ENCODE assay signal across 17 mouse cellular contexts in the genomic region with DNA sequence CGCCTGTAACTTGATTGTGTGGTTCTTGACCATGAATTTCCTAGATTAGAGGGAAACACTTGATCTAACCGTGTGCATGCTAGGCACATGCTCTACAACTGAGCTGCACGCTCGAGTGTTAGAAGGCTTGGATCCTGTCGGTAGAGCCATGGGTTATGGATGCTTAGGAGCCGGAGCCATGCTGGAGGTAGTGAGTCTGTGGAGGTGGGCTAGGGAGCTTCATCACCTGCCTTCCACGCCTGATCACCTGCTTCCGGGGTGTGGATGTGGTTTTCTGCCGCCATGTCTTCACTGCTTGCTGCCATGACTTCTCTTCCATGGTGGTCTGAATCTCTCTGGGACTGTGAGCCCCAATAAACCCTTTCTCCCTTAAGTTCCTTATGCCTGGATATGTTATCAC. TPM values are rescaled to one million over a fixed set of nuclear protein-coding genes. Genes with fewer than 3 reads are reported as not detected.
DNase-seq lines count a peak whose midpoint lies in the region; ATAC-seq and TF ChIP-seq lines count a peak whose summit lies in the region.
"Had no signal": no experiment of that assay in that cellular context is flagged by ENCODE, and none has a peak within 500 bp of the region (broad histone marks: within the 10 kb centered on the region; RNA-seq: fewer than 3 reads in every experiment).

No protein-coding gene starts in this region.

- no peak for TF ChIP-seq POLR2A in myocyte (IDR thresholded peaks at IDR 0.05; ENCODE audit: insufficient read length, low read depth)

- H3K9ac ChIP-seq in forebrain, embryonic 14.5 days (ENCODE audit: low read length) = 0 out of 2 replicates have a peak overlapping the region, but pooled peaks have one; percentile 17
- no peak overlapping the region for H3K9ac ChIP-seq in forebrain, embryonic 16.5 days (replicated peaks; ENCODE audit: low read depth, low read length)
- peak overlapping the region; percentile 40; the same call in 1 of the 2 replicates for H3K9ac ChIP-seq in ES-E14 (ENCODE audit: insufficient read depth, low read depth, low read length, poor library complexity, severe bottlenecking)

- no peak overlapping the region for H3K4me2 ChIP-seq in forebrain, embryonic 14.5 days (ENCODE audit: low read length)
- H3K4me2 ChIP-seq in forebrain, embryonic 16.5 days (ENCODE audit: low read length) = no peak overlapping the region
- no peak overlapping the region for H3K4me2 ChIP-seq in myocyte (ENCODE audit: low read depth)

- no peaks in the 10 kb centered on the region for H3K9me3 ChIP-seq in forebrain, embryonic 14.5 days (replicated peaks; ENCODE audit: control insufficient read depth, low read length)
- H3K9me3 ChIP-seq in forebrain, embryonic 16.5 days (ENCODE audit: control insufficient read depth, low read length) = no peaks in the 10 kb centered on the region
- no peaks in the 10 kb centered on the region for H3K9me3 ChIP-seq in megakaryocyte, embryonic 14.5 days
- no peaks in the 10 kb centered on the region for H3K9me3 ChIP-seq in ES-E14 (ENCODE audit: control insufficient read depth, insufficient read depth, low read depth, low read length)

- H3K79me2 ChIP-seq in myocyte (ENCODE audit: control insufficient read depth, insufficient read depth) = peaks cover 17% of the 10 kb centered on the region

- no peaks in the 10 kb centered on the region for H3K27me3 ChIP-seq in forebrain, embryonic 14.5 days (replicated peaks; ENCODE audit: control insufficient read depth, insufficient read depth, low read length)
- H3K27me3 ChIP-seq in forebrain, embryonic 16.5 days (replicated peaks; ENCODE audit: control insufficient read depth, insufficient read depth, low read length) = no peaks in the 10 kb centered on the region
- H3K27me3 ChIP-seq in megakaryocyte, embryonic 14.5 days (replicated peaks) = no peaks in the 10 kb centered on the region
- no peaks in the 10 kb centered on the region for H3K27me3 ChIP-seq in myocyte (ENCODE audit: control insufficient read depth, insufficient read depth, insufficient read length)

- no peak overlapping the region for H3ac ChIP-seq in myocyte (ENCODE audit: control insufficient read depth, insufficient read length)

- in situ Hi-C loops in ES-E14 (cut with MboI; ENCODE audit: low sequenced_read_pairs in 2 of 2, unreplicated experiment in 2 of 2) = no loop called here

- peaks cover 16% of the 10 kb centered on the region for H3K4me1 ChIP-seq in forebrain, embryonic 14.5 days (ENCODE audit: control insufficient read depth, insufficient read depth, low read length)
- peaks cover 22% of the 10 kb centered on the region for H3K4me1 ChIP-seq in forebrain, embryonic 16.5 days (replicated peaks; ENCODE audit: control insufficient read depth, insufficient read depth, low read length)
- peaks cover 57% of the 10 kb centered on the region for H3K4me1 ChIP-seq in megakaryocyte, embryonic 14.5 days
- H3K4me1 ChIP-seq in ES-E14 (ENCODE audit: control insufficient read depth in 2 of 2, insufficient read depth in 2 of 2, low read length in 2 of 2, poor library complexity in 1 of 2) = peaks cover 3 to 7% of the 10 kb centered on the region in 2 experiments; a peak in 3 of 4 replicates

- WGBS in forebrain, embryonic 14.5 days = 92% methylated on average over 9 of the region's 9 CpGs
- WGBS in forebrain, embryonic 16.5 days = 86% methylated on average over 9 of the region's 9 CpGs

- no peak for ATAC-seq in forebrain, embryonic 14.5 days
- no peak for ATAC-seq in forebrain, embryonic 16.5 days
- ATAC-seq in megakaryocyte, adult 5-6 weeks (ENCODE audit: poor library complexity, severe bottlenecking) = no peak
- ATAC-seq: hindbrain, postnatal 0 days had no signal

- no peak for DNase-seq in forebrain, embryonic 14.5 days (ENCODE audit: low spot score)
- DNase-seq in ES-E14 (ENCODE audit: low read depth, low spot score) = no peak
- DNase-seq in thymus, postnatal 25 days = no peak
- DNase-seq: B cell, adult 2 months; cerebellum, postnatal 14 days; gastrocnemius, postnatal 14 days; heart, postnatal 36 days; kidney, adult 8-10 months; kidney, postnatal 4 days had no signal

- H3K36me3 ChIP-seq in forebrain, embryonic 14.5 days (ENCODE audit: control insufficient read depth, insufficient read depth, low read length) = peaks cover 25% of the 10 kb centered on the region
- peaks cover 8% of the 10 kb centered on the region for H3K36me3 ChIP-seq in forebrain, embryonic 16.5 days (ENCODE audit: control insufficient read depth, insufficient read depth)
- H3K36me3 ChIP-seq in megakaryocyte, embryonic 14.5 days (replicated peaks; ENCODE audit: low read length) = peaks cover 35% of the 10 kb centered on the region
- peaks cover 7% of the 10 kb centered on the region; the same call in 1 of the 2 replicates for H3K36me3 ChIP-seq in ES-E14 (ENCODE audit: control insufficient read depth, insufficient read depth, low read length, poor library complexity, severe bottlenecking)
- no peaks in the 10 kb centered on the region for H3K36me3 ChIP-seq in myocyte (ENCODE audit: control insufficient read depth, insufficient read depth)

- H3K4me3 ChIP-seq in forebrain, embryonic 14.5 days (ENCODE audit: low read depth, low read length) = no peak overlapping the region
- no peak overlapping the region for H3K4me3 ChIP-seq in forebrain, embryonic 16.5 days (replicated peaks; ENCODE audit: low read length)
- peak overlapping the region; percentile 34 for H3K4me3 ChIP-seq in megakaryocyte, embryonic 14.5 days (replicated peaks)
- H3K4me3 ChIP-seq in ES-E14 (ENCODE audit: insufficient read depth in 1 of 2, low read depth in 1 of 2, low read length in 2 of 2, poor library complexity in 1 of 2, severe bottlenecking in 1 of 2) (peak overlapping the region; percentile 84 to 91; a peak in 2 of 4 replicates), myocyte (peak overlapping the region; percentile 98)

- no peak overlapping the region for H3K27ac ChIP-seq in forebrain, embryonic 14.5 days (ENCODE audit: low read depth, low read length)
- H3K27ac ChIP-seq in forebrain, embryonic 16.5 days (ENCODE audit: low read length) = no peak overlapping the region
- no peak overlapping the region for H3K27ac ChIP-seq in ES-E14 (ENCODE audit: insufficient read depth, low read depth, low read length, poor library complexity, severe bottlenecking)
- H3K27ac ChIP-seq: hindbrain, postnatal 0 days had no signal

TF ChIP-seq in ES-E14, 5 proteins besides CTCF, POLR2A, EP300 and RAD21:
- TF ChIP-seq CHD2 (IDR thresholded peaks at IDR 0.05; ENCODE audit: low read depth, low read length) (no peak), HCFC1 (IDR thresholded peaks at IDR 0.05; ENCODE audit: borderline replicate concordance, insufficient read depth, low read length) (no peak), ZC3H11A (IDR thresholded peaks at IDR 0.05; ENCODE audit: borderline replicate concordance, low read depth, low read length) (no peak), ZNF384 (IDR thresholded peaks at IDR 0.05; ENCODE audit: low read depth, low read length) (no peak), MAFK (IDR thresholded peaks at IDR 0.05; ENCODE audit: insufficient read depth, low read depth, low read length) (no peak)
TF ChIP-seq in ES-E14: peak in this region for 0.

TF ChIP-seq in myocyte, 11 proteins besides CTCF, POLR2A, EP300 and RAD21:
- no peak for TF ChIP-seq SRF (IDR thresholded peaks at IDR 0.05; ENCODE audit: control insufficient read depth, insufficient read length, low read depth)
- no peak for TF ChIP-seq TCF12 (IDR thresholded peaks at IDR 0.05; ENCODE audit: insufficient read depth, poor library complexity, severe bottlenecking)
- no peak for TF ChIP-seq CEBPB (IDR thresholded peaks at IDR 0.05; ENCODE audit: insufficient read depth, poor library complexity, severe bottlenecking)
- no peak for TF ChIP-seq E2F4 (IDR thresholded peaks at IDR 0.05; ENCODE audit: insufficient read depth)
- TF ChIP-seq MAX (IDR thresholded peaks at IDR 0.05; ENCODE audit: low read depth) = no peak
- TF ChIP-seq MYOD1 (IDR thresholded peaks at IDR 0.05; ENCODE audit: control insufficient read depth in 1 of 3, insufficient read length in 2 of 3, low read depth in 2 of 3) = no peak
- TF ChIP-seq USF1 (IDR thresholded peaks at IDR 0.05; ENCODE audit: low read depth) = no peak
- TF ChIP-seq REST (IDR thresholded peaks at IDR 0.05; ENCODE audit: insufficient read depth, insufficient read length) = no peak
- no peak for TF ChIP-seq TCF3 (IDR thresholded peaks at IDR 0.05; ENCODE audit: insufficient read length, low read depth)
- TF ChIP-seq MYOG (IDR thresholded peaks at IDR 0.05; ENCODE audit: control insufficient read depth in 1 of 3, insufficient read depth in 1 of 3, insufficient read length in 2 of 3, low read depth in 2 of 3) = no peak
- TF ChIP-seq POLR2AphosphoS2 (IDR thresholded peaks at IDR 0.05; ENCODE audit: insufficient read length, low read depth) = no peak
TF ChIP-seq in myocyte: peak in this region for 0.

RNA-seq across cellular contexts. Expression of gene Mrps5, which starts 1.9 kb away (rescaled TPM):
- polyA plus RNA-seq in forebrain, embryonic 14.5 days (2014; fragmentation: Nextera tagmentation; extraction: Ambion mirVana) = 156 and 172 TPM in 2 replicates
- 173 and 184 TPM in 2 replicates for polyA plus RNA-seq in forebrain, embryonic 16.5 days (2015; fragmentation: Nextera tagmentation; extraction: Ambion mirVana)
- polyA plus RNA-seq in megakaryocyte, embryonic 14.5 days (2012; ENCODE audit: insufficient read depth, low replicate concordance) = 49.2 and 113 TPM in 2 replicates
- 10.4 and 15.7 TPM in 2 replicates for total RNA-seq in megakaryocyte, adult 5-6 weeks (2015)
- total RNA-seq in megakaryocyte, adult 5-6 weeks (2017) = 34.3 and 42.3 TPM in 2 replicates
- total RNA-seq in ES-E14 (2012; rRNA removed) = 187 and 222 TPM in 2 replicates
- polyA plus RNA-seq in myocyte (2012; fragmentation: generic; extraction: Trizol) = 72.0 TPM

RNA-seq across cellular contexts. Expression of gene Zfp661, which starts 2.0 kb away (rescaled TPM):
- polyA plus RNA-seq in forebrain, embryonic 14.5 days (2014; fragmentation: Nextera tagmentation; extraction: Ambion mirVana) = 9.1 and 9.4 TPM in 2 replicates
- polyA plus RNA-seq in forebrain, embryonic 16.5 days (2015; fragmentation: Nextera tagmentation; extraction: Ambion mirVana) = 11.0 and 11.7 TPM in 2 replicates
- polyA plus RNA-seq in megakaryocyte, embryonic 14.5 days (2012; ENCODE audit: insufficient read depth, low replicate concordance) = not detected in 2 replicates
- 1.1 TPM in 2 replicates for total RNA-seq in megakaryocyte, adult 5-6 weeks (2015)
- total RNA-seq in megakaryocyte, adult 5-6 weeks (2017) = 1.1 and 2.1 TPM in 2 replicates
- 5.1 and 8.2 TPM in 2 replicates for total RNA-seq in ES-E14 (2012; rRNA removed)
- 1.4 TPM for polyA plus RNA-seq in myocyte (2012; fragmentation: generic; extraction: Trizol)

RNA-seq across cellular contexts. Expression of gene Prom2, which starts 47.6 kb away (rescaled TPM):
- polyA plus RNA-seq in forebrain, embryonic 14.5 days (2014; fragmentation: Nextera tagmentation; extraction: Ambion mirVana) = 0.04 TPM in 1 of 2 replicates, not detected in the other
- polyA plus RNA-seq in forebrain, embryonic 16.5 days (2015; fragmentation: Nextera tagmentation; extraction: Ambion mirVana) = 0.05 TPM in 1 of 2 replicates, not detected in the other
- not detected in 2 replicates for polyA plus RNA-seq in megakaryocyte, embryonic 14.5 days (2012; ENCODE audit: insufficient read depth, low replicate concordance)
- total RNA-seq in megakaryocyte, adult 5-6 weeks (2015) = not detected in 2 replicates
- 0.12 TPM in 1 of 2 replicates, not detected in the other for total RNA-seq in megakaryocyte, adult 5-6 weeks (2017)
- total RNA-seq in ES-E14 (2012; rRNA removed) = 0.45 and 1.0 TPM in 2 replicates
- polyA plus RNA-seq in myocyte (2012; fragmentation: generic; extraction: Trizol) = not detected
- total RNA-seq: gastrocnemius, postnatal 14 days; megakaryocyte progenitor cell, adult 5-6 weeks; MEL had no signal
- polyA plus RNA-seq: heart, embryonic 11.5 days had no signal

Comparison
In these comparisons a context has a peak if more than half of its experiments do, and no peak if none do; other contexts are left out.
1. H3K4me3 ChIP-seq: peak in megakaryocyte, embryonic 14.5 days (single experiment), ES-E14 (2 of 2) and myocyte (single experiment); none in forebrain, embryonic 14.5 days (single experiment) and forebrain, embryonic 16.5 days (single experiment).